Mouse (Mus musculus): ENCODE measurements around the gene Pcmt1.

DNA sequence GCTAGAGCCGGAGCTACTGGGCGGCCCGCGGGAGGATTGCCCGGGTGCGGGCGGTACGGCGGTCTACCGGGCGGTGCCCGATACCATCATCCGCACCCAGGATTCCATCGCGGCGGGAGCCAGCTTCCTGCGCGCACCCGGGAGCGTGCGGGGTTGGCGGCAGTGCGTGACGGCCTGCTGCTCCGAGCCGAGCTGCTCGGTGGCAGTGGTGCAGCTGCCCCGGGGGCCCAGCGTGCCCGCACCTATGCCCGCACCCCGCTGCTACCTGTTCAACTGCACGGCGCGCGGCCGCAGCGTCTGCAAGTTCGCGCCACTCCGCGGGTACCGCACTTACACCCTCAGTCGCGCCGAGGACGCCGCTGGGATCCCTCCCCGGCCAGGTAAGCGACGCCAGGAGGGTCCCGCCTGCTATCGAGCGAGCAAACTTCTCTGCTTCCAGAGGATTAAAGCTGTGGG is 90.7 kb downstream of the Pcmt1 start:
- TF ChIP-seq CTCF (IDR thresholded peaks at IDR 0.05; ENCODE audit: low read depth, low read length) (no peak), POLR2A (IDR thresholded peaks at IDR 0.05; ENCODE audit: borderline replicate concordance, low read depth, low read length) (no peak)

All from bone marrow macrophage, adult 2 months (primary cell).